Mouse (Mus musculus) ES-Bruce4 (cell line): ENCODE results near the gene Dand5. TPM values are rescaled to one million over a fixed set of nuclear protein-coding genes. Genes with fewer than 3 reads are reported as not detected.

Experiments
- H3K27ac ChIP-seq: 2 replicates; pipeline ENCODE4 v1.5.1; 2012; ENCODE audit warnings: low read length, inconsistent platforms; ENCODE audit not compliant: insufficient read depth
- H3K27me3 ChIP-seq: 2 replicates; pipeline ENCODE4 v1.6.1; 2012; ENCODE audit warnings: mild to moderate bottlenecking, low read length, inconsistent platforms; ENCODE audit not compliant: control insufficient read depth, poor library complexity, insufficient read depth, severe bottlenecking
- H3K36me3 ChIP-seq: 2 replicates; pipeline ENCODE4 v1.6.1; 2012; ENCODE audit warnings: inconsistent platforms, mild to moderate bottlenecking, low read length, moderate library complexity; ENCODE audit not compliant: control insufficient read depth, poor library complexity, insufficient read depth, severe bottlenecking
- H3K4me1 ChIP-seq: one replicate; pipeline ENCODE4 v1.8.1; 2011; ENCODE audit warnings: low read length; ENCODE audit not compliant: control insufficient read depth, insufficient read depth
- H3K4me3 ChIP-seq: 2 replicates; pipeline ENCODE4 v1.5.1; 2011; ENCODE audit warnings: low read depth, mild to moderate bottlenecking, low read length
- H3K9ac ChIP-seq: 2 replicates; pipeline ENCODE4 v1.6.1; 2012; ENCODE audit warnings: low read depth, mild to moderate bottlenecking, inconsistent platforms; ENCODE audit not compliant: poor library complexity, severe bottlenecking
- H3K9me3 ChIP-seq: replicated peaks from 2 replicates; pipeline ENCODE4 v1.6.1; 2012; ENCODE audit warnings: mild to moderate bottlenecking, low read length, inconsistent platforms; ENCODE audit not compliant: control insufficient read depth, poor library complexity, insufficient read depth, severe bottlenecking
- CTCF ChIP-seq: IDR thresholded peaks from one replicate; pipeline ENCODE4 v1.8.1; 2011; ENCODE audit warnings: low read depth, low read length
- EP300 ChIP-seq: IDR thresholded peaks from 2 replicates; pipeline ENCODE4 v1.6.1; 2011; ENCODE audit warnings: low read depth, low read length; ENCODE audit not compliant: insufficient read depth
- POLR2A ChIP-seq: IDR thresholded peaks from one replicate; pipeline ENCODE4 v1.8.1; 2011; ENCODE audit warnings: low read length; ENCODE audit not compliant: insufficient read depth
- polyA plus RNA-seq: library from polyadenylated mRNA; stranded (reverse); fragments of >200 nt; gene quantifications from 2 replicates; pipeline ENCODE4 v1.2.4, GENCODE M21; 2011; ENCODE audit warnings: low read depth; ENCODE audit not compliant: missing spikeins, insufficient read depth, insufficient read length

Dand5 gene
- polyA plus RNA-seq, 1 experiment, result 2.5 TPM

DNA sequence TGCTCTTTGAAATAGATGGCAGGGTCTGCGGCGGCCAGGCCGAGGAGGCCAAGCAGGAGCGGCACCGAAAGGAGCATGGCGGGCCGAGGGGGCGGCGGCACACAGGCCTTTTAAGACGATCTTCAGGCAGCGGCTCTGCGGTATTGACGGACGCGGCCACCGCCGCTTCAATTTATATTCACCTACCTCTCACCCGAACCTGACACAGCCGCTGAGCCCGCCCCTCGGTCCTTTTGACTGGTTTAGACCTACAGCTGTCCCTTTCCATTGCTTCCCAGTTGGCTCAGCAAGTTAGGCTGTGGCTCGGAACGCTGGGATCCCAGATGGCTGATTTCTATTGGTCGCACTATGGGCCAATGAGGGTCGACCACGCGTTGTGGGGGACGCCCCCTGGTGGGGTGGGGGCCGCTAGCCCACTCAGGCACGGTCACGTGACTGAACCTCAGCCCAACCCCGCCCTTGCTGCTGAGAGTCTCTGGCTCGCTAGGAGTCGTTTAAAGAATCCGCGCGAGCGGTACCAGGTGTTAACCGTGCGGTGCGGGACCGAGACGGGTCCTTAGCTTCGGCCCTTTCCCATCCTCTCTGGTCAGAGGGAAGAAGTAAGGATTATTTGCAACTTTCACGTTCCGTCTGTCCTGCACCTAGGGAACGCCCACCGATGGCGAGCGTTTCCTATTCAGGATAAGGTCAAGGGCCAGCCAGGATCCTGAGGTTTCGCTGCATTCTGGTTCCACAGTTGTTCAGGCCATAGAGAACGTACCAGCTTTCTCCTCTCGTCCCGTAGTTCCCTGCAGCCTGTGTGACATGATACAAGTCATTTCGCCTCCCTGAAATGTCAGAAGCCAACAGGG is 24.3 kb upstream of the Dand5 start, which contains the start of gene Calr:
Gene Calr, minus strand, starts transcription at position 213 of the 851 bp plus-strand sequence.
- no peaks in the 10 kb centered on the region for H3K9me3 ChIP-seq
- H3K4me3 ChIP-seq, result peak within 1 kb of the TSS; percentile 88
- peak within 1 kb of the TSS; percentile 95 for H3K9ac ChIP-seq
- no peaks in the 10 kb centered on the region for H3K27me3 ChIP-seq
- TF ChIP-seq EP300 (0 out of 2 replicates have a peak, but pooled peaks have one; percentile 67), CTCF (no peak), POLR2A (peak; percentile 97)
- H3K27ac ChIP-seq, result peak within 1 kb of the TSS; percentile 94
- peaks cover 34% of the 10 kb centered on the region for H3K36me3 ChIP-seq
- H3K4me1 ChIP-seq, result no peaks in the 10 kb centered on the region

- peak overlapping the region; percentile 5; the same call in 1 of the 2 replicates for H3K27ac ChIP-seq
- H3K27me3 ChIP-seq, result no peaks in the 10 kb centered on the region
- H3K9me3 ChIP-seq, result no peaks in the 10 kb centered on the region
- TF ChIP-seq CTCF, result no peak
- no peak for TF ChIP-seq POLR2A
- no peak for TF ChIP-seq EP300
- H3K9ac ChIP-seq, result peak overlapping the region; percentile 95
- no peaks in the 10 kb centered on the region for H3K4me1 ChIP-seq
- peak overlapping the region; percentile 88 for H3K4me3 ChIP-seq
- H3K36me3 ChIP-seq, result peaks cover 42% of the 10 kb centered on the region
Measured at GRCm38 (mm10) chr8:84846094-84846721, 23.6 kb upstream of the Dand5 start.

GRCm38 (mm10) chr8:84845355-84846093 is 22.9 kb upstream of the Dand5 start:
- peaks cover 42% of the 10 kb centered on the region for H3K36me3 ChIP-seq
- peak overlapping the region; percentile 88 for H3K4me3 ChIP-seq
- H3K27me3 ChIP-seq, result no peaks in the 10 kb centered on the region
- peak overlapping the region; percentile 5; the same call in 1 of the 2 replicates for H3K27ac ChIP-seq
- peak overlapping the region; percentile 95 for H3K9ac ChIP-seq
- TF ChIP-seq CTCF, result peak; percentile 40
- TF ChIP-seq POLR2A, result no peak
- no peaks in the 10 kb centered on the region for H3K4me1 ChIP-seq
- H3K9me3 ChIP-seq, result no peaks in the 10 kb centered on the region

GRCm38 (mm10) chr8:84844397-84845070 is 21.9 kb upstream of the Dand5 start:
- no peak for TF ChIP-seq CTCF
- no peak for TF ChIP-seq EP300
- no peak for TF ChIP-seq POLR2A
- Histone ChIP-seq H3K4me3 (peak overlapping the region; percentile 17; the same call in 1 of the 2 replicates), H3K9me3 (no peaks in the 10 kb centered on the region), H3K4me1 (no peaks in the 10 kb centered on the region), H3K9ac (peak overlapping the region; percentile 95; the same call in 1 of the 2 replicates), H3K27ac (peak overlapping the region; percentile 47), H3K27me3 (no peaks in the 10 kb centered on the region), H3K36me3 (peaks cover 42% of the 10 kb centered on the region)

DNA sequence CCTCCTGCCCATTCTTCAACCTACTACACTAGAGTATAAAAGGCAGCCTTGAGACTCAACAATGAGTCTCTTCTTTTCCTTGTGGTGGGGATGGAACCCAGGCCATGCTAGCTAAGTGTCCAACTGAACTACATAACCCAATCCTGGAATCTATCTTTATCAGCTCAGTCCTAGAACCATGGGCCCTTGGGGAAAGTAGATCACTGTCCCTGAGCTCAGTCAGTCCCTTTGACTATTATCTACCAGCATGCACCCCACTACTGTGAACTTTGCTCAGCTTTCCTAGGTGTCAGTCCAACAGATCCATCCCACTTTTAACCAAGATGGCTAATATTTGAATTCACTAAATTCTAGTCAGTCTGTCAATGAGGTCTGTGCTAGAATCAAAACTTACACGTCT is 18.9 kb upstream of the Dand5 start:
- Histone ChIP-seq H3K36me3 (peaks cover 61% of the 10 kb centered on the region), H3K4me1 (no peaks in the 10 kb centered on the region), H3K4me3 (no peak overlapping the region), H3K9ac (no peak overlapping the region), H3K27me3 (no peaks in the 10 kb centered on the region), H3K9me3 (no peaks in the 10 kb centered on the region), H3K27ac (no peak overlapping the region)
- TF ChIP-seq EP300 (no peak), POLR2A (no peak), CTCF (no peak)
